Mouse (Mus musculus) forebrain, embryonic 16.5 days (tissue): ENCODE measurements at regions not wholly inside any gene's neighbourhood (a gene's known extent, or its start where the extent isn't known, plus 50 kb on each side); places are given as distances from the start of the nearest gene placed in this dataset.

Experiments
- ATAC-seq: fragments of 200-750 bp; cut with Nextera tagmentation; 2 replicates; pipeline ENCODE4 v1.8.0; 2017; ENCODE audit warnings: mild to moderate bottlenecking, moderate library complexity
- H3K27ac ChIP-seq: fragments of 300-500 bp; sonication (generic); 2 replicates; pipeline ENCODE4 v1.5.1; 2014; ENCODE audit warnings: low read length, control low read depth
- H3K27me3 ChIP-seq: fragments of 300-500 bp; sonication (generic); replicated peaks from 2 replicates; pipeline ENCODE4 v1.6.1; 2014; ENCODE audit warnings: low read length; ENCODE audit not compliant: control insufficient read depth, insufficient read depth
- H3K36me3 ChIP-seq: fragments of 300-500 bp; sonication (generic); 2 replicates; pipeline ENCODE4 v1.6.1; 2014; ENCODE audit not compliant: control insufficient read depth, insufficient read depth
- H3K4me1 ChIP-seq: fragments of 300-500 bp; sonication (generic); replicated peaks from 2 replicates; pipeline ENCODE4 v1.6.1; 2014; ENCODE audit warnings: low read length; ENCODE audit not compliant: control insufficient read depth, insufficient read depth
- H3K4me2 ChIP-seq: fragments of 300-500 bp; sonication (generic); 2 replicates; pipeline ENCODE4 v1.6.1; 2014; ENCODE audit warnings: mild to moderate bottlenecking, low read length, control low read depth
- H3K4me3 ChIP-seq: fragments of 300-500 bp; sonication (generic); replicated peaks from 2 replicates; pipeline ENCODE4 v1.5.1; 2014; ENCODE audit warnings: mild to moderate bottlenecking, low read length, control low read depth
- H3K9ac ChIP-seq: fragments of 300-500 bp; sonication (generic); replicated peaks from 2 replicates; pipeline ENCODE4 v1.6.1; 2014; ENCODE audit warnings: low read depth, low read length, control low read depth
- H3K9me3 ChIP-seq: fragments of 300-500 bp; sonication (generic); 2 replicates; pipeline ENCODE4 v1.6.1; 2016; ENCODE audit warnings: low read length; ENCODE audit not compliant: control insufficient read depth
- WGBS: fragments of 180-500 bp; shearing (Covaris S2); extraction: QIAGEN DNeasy Blood & Tissue Kit; methylation state at CpG from one replicate; pipeline ENCODE4 v1.1.7; 2014; 5-methylcytosine and 5-hydroxymethylcytosine counted together

- H3K36me3 ChIP-seq, result no peaks in the 10 kb centered on the region
- WGBS, result 84% methylated on average over 2 of the region's 2 CpGs
These were observed 137.8 kb upstream of the Gli2 start for GRCm38 (mm10) chr1:119191177-119191576.

GRCm38 (mm10) chr1:119189461-119190066, 136.1 kb upstream of the Gli2 start:
- Histone ChIP-seq H3K9ac (peak overlapping the region; percentile 57), H3K4me3 (peak overlapping the region; percentile 32), H3K9me3 (no peaks in the 10 kb centered on the region), H3K4me1 (peaks cover 13% of the 10 kb centered on the region), H3K4me2 (peak overlapping the region; percentile 53), H3K27me3 (no peaks in the 10 kb centered on the region), H3K27ac (peak overlapping the region; percentile 87), H3K36me3 (no peaks in the 10 kb centered on the region)
- WGBS, result 3% methylated on average over 23 of the region's 23 CpGs
- peak; percentile 94 for ATAC-seq

More at GRCm38 (mm10) chr1:119191177-119191576, 137.8 kb upstream of the Gli2 start:
- Histone ChIP-seq H3K9me3 (no peaks in the 10 kb centered on the region), H3K27me3 (no peaks in the 10 kb centered on the region), H3K4me2 (no peak overlapping the region), H3K4me3 (no peak overlapping the region), H3K27ac (no peak overlapping the region), H3K9ac (no peak overlapping the region), H3K4me1 (peaks cover 13% of the 10 kb centered on the region)
- ATAC-seq, result no peak

GRCm38 (mm10) chr1:119187301-119187700, 133.9 kb upstream of the Gli2 start:
- H3K27ac ChIP-seq, result no peak overlapping the region
- H3K9ac ChIP-seq, result no peak overlapping the region
- no peak for ATAC-seq
- H3K27me3 ChIP-seq, result no peaks in the 10 kb centered on the region
- 90% methylated on average over 2 of the region's 2 CpGs for WGBS
- H3K9me3 ChIP-seq, result no peaks in the 10 kb centered on the region
- peaks cover 13% of the 10 kb centered on the region for H3K4me1 ChIP-seq
- H3K4me3 ChIP-seq, result no peak overlapping the region
- no peaks in the 10 kb centered on the region for H3K36me3 ChIP-seq
- H3K4me2 ChIP-seq, result no peak overlapping the region

DNA sequence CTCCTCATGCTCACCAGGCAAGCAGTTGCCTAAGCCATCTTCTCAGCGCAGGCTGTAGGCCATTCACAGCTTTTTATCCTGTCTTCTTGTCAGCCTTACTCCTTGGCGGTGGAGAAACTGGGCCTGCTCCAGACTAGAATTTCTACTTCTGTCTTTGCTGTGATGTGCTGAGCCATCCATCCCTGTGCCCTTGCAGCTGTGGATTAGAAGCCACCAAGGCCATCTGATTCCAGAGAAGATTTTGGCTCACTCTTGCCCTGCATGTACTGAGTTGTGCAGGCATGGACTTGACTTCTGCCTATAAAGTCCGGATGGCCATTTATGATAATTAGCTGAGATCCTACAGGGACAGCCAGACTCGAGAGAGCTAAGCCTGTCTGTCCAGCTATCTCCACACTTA, 133.4 kb upstream of the Gli2 start:
- Histone ChIP-seq H3K4me1 (peaks cover 13% of the 10 kb centered on the region), H3K4me3 (no peak overlapping the region), H3K9ac (no peak overlapping the region), H3K9me3 (no peaks in the 10 kb centered on the region), H3K36me3 (no peaks in the 10 kb centered on the region), H3K27me3 (no peaks in the 10 kb centered on the region), H3K27ac (no peak overlapping the region), H3K4me2 (no peak overlapping the region)
- WGBS, result 76% methylated on average over 4 of the region's 4 CpGs
- ATAC-seq, result no peak

GRCm38 (mm10) chr1:119183558-119184270, 130.3 kb upstream of the Gli2 start:
- Histone ChIP-seq H3K4me3 (no peak overlapping the region), H3K4me1 (no peaks in the 10 kb centered on the region), H3K4me2 (no peak overlapping the region), H3K27me3 (no peaks in the 10 kb centered on the region), H3K9ac (no peak overlapping the region), H3K27ac (no peak overlapping the region), H3K36me3 (no peaks in the 10 kb centered on the region), H3K9me3 (no peaks in the 10 kb centered on the region)
- 86% methylated on average over 17 of the region's 17 CpGs for WGBS
- no peak for ATAC-seq

DNA sequence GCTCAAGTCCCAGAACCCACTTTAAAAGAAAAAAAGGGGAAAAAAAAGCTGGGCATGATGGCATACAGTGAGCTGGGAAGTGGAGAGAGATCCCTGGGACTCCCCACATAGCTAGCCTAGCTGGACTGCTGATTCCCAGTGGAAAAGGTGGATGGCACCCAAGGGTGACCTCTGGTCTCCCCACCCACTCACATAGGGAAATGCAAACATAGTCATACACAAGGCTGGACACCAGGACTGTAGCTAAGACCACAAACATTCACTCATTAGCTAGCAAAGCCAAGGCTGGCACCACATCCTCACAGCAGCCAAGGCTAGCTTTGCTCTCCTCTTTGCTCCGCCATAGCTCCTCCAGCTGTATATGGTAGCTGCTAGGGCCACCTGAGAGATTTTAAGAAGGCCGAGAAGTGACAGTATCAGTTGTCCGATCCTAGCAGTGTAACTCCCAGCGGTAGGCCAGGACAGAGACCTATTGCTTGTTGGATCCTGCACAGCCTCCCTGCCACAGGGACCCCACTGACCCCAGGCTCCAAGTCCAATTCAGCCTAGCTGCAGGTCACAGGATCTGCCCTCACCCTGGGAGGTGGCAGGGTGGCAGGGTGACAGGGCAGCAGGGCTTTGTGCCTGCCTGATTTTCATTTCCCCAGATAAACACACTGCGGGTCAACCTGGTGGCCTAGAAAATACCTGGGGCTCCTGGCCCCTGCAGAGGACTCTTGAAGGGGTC, 119.8 kb upstream of the Gli2 start:
- H3K27me3 ChIP-seq, result no peaks in the 10 kb centered on the region
- H3K4me1 ChIP-seq, result no peaks in the 10 kb centered on the region
- 73% methylated on average over 5 of the region's 5 CpGs for WGBS
- H3K4me3 ChIP-seq, result no peak overlapping the region
- no peaks in the 10 kb centered on the region for H3K9me3 ChIP-seq
- no peak for ATAC-seq
- no peak overlapping the region for H3K4me2 ChIP-seq
- no peaks in the 10 kb centered on the region for H3K36me3 ChIP-seq
- H3K27ac ChIP-seq, result no peak overlapping the region
- H3K9ac ChIP-seq, result no peak overlapping the region

GRCm38 (mm10) chr1:119167443-119167842, 114.0 kb upstream of the Gli2 start:
- ATAC-seq, result no peak
- Histone ChIP-seq H3K4me2 (no peak overlapping the region), H3K4me1 (no peaks in the 10 kb centered on the region), H3K4me3 (no peak overlapping the region), H3K36me3 (no peaks in the 10 kb centered on the region), H3K9me3 (no peaks in the 10 kb centered on the region), H3K27ac (no peak overlapping the region), H3K9ac (no peak overlapping the region), H3K27me3 (no peaks in the 10 kb centered on the region)
- 68% methylated on average over 5 of the region's 5 CpGs for WGBS

DNA sequence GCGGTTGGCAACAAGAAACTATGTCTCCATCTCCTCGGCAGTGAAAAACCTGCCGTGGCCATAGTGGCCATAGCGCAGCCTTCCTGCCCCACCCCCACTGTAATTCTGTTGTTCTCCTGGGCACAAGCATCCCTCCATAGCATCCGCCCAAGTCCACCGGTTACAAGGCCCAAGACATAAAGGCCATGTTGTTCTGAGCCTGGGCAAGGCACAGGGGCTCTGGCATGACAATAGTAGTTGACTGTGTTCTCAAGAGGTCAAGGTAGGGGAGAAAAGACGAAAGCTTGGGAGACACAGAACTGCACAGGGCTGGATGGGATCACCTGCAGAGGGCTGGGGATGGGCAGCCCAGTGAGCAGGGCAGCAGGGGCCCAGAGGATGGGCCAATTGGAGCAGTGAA, 112.9 kb upstream of the Gli2 start:
- no peaks in the 10 kb centered on the region for H3K27me3 ChIP-seq
- H3K4me1 ChIP-seq, result 0 out of 2 replicates have a peak, but pooled peaks cover 3% of the 10 kb centered on the region
- no peak overlapping the region for H3K27ac ChIP-seq
- no peak overlapping the region for H3K4me2 ChIP-seq
- no peak overlapping the region for H3K9ac ChIP-seq
- no peaks in the 10 kb centered on the region for H3K36me3 ChIP-seq
- no peak for ATAC-seq
- no peak overlapping the region for H3K4me3 ChIP-seq
- no peaks in the 10 kb centered on the region for H3K9me3 ChIP-seq
- 66% methylated on average over 7 of the region's 7 CpGs for WGBS

DNA sequence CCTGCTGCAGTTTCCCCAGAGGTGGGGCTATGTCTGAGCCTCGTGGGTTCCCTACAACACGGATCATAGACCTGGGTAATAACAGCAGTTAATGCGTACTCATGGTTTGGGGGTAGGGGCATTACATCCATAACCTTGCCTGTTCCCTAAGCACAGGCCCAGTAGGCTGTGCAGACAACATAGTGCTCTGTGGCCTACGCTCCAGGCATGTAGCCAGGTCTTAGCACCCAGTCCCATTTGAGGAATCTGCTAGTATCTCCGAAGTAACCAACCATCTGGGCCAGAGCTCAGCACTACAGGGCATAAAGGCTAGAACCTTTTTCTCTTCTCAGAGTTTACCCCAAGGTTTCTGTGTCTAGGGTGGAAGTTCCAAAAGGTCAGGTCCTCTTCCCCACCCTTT, 111.4 kb upstream of the Gli2 start:
- WGBS, result 86% methylated on average over 5 of the region's 5 CpGs
- H3K36me3 ChIP-seq, result no peaks in the 10 kb centered on the region
- ATAC-seq, result no peak
- H3K27me3 ChIP-seq, result no peaks in the 10 kb centered on the region
- no peak overlapping the region for H3K27ac ChIP-seq
- no peaks in the 10 kb centered on the region for H3K9me3 ChIP-seq
- 0 out of 2 replicates have a peak, but pooled peaks cover 3% of the 10 kb centered on the region for H3K4me1 ChIP-seq
- no peak overlapping the region for H3K9ac ChIP-seq
- no peak overlapping the region for H3K4me3 ChIP-seq
- no peak overlapping the region for H3K4me2 ChIP-seq
